Mouse (Mus musculus) hindbrain, postnatal 0 days (tissue): Measurements from ENCODE around the gene Cmip. TPM values are rescaled to one million over a fixed set of nuclear protein-coding genes. Genes with fewer than 3 reads are reported as not detected.

Source experiments
- ATAC-seq: fragments of 200-750 bp; cut with Nextera tagmentation; 2 replicates; pipeline ENCODE4 v1.8.0; 2017; ENCODE audit warnings: mild to moderate bottlenecking, moderate TSS enrichment, moderate library complexity
- DNase-seq: peaks from one replicate; pipeline ENCODE4 v3.0.0-alpha.2; 2015; ENCODE audit warnings: low spot score
- H3K27ac ChIP-seq: fragments of 300-500 bp; sonication (generic); 2 replicates; pipeline ENCODE4 v1.5.1; 2014; ENCODE audit warnings: mild to moderate bottlenecking
- H3K27me3 ChIP-seq: fragments of 300-500 bp; sonication (generic); 2 replicates; pipeline ENCODE4 v1.6.1; 2014; ENCODE audit warnings: low read length, mixed read lengths; ENCODE audit not compliant: insufficient read depth
- H3K36me3 ChIP-seq: fragments of 300-500 bp; sonication (generic); 2 replicates; pipeline ENCODE4 v1.6.1; 2014; ENCODE audit warnings: low read length, mixed read lengths; ENCODE audit not compliant: insufficient read depth
- H3K4me1 ChIP-seq: fragments of 300-500 bp; sonication (generic); 2 replicates; pipeline ENCODE4 v1.6.1; 2014; ENCODE audit warnings: antibody characterized with exemption, low read length, mixed read lengths; ENCODE audit not compliant: insufficient read depth
- H3K4me2 ChIP-seq: fragments of 300-500 bp; sonication (generic); 2 replicates; pipeline ENCODE4 v1.6.1; 2014; ENCODE audit warnings: low read depth, mild to moderate bottlenecking, low read length, moderate library complexity, mixed read lengths
- H3K4me3 ChIP-seq: fragments of 300-500 bp; sonication (generic); 2 replicates; pipeline ENCODE4 v1.5.1; 2014; ENCODE audit warnings: low read length
- H3K9ac ChIP-seq: fragments of 300-500 bp; sonication (generic); replicated peaks from 2 replicates; pipeline ENCODE4 v1.6.1; 2014; ENCODE audit warnings: mild to moderate bottlenecking, low read length, moderate library complexity, mixed read lengths
- H3K9me3 ChIP-seq: fragments of 300-500 bp; sonication (generic); 2 replicates; pipeline ENCODE4 v1.6.1; 2016; ENCODE audit warnings: low read length, mixed read lengths
- CTCF ChIP-seq: IDR thresholded peaks from 2 replicates; pipeline ENCODE4 v1.5.1; 2016; ENCODE audit warnings: antibody characterized with exemption, control low read depth, low read depth
- WGBS: fragments of 180-500 bp; shearing (Covaris S2); extraction: QIAGEN DNeasy Blood & Tissue Kit; methylation state at CpG from one replicate; pipeline ENCODE4 v1.1.7; 2014; 5-methylcytosine and 5-hydroxymethylcytosine counted together
- polyA plus RNA-seq: library from polyadenylated mRNA; unstranded; fragments of >200 nt; fragmentation: Nextera tagmentation; extraction: Ambion mirVana; gene quantifications from 2 replicates; pipeline ENCODE4 v1.2.1, GENCODE M21; 2015
- total RNA-seq: library from RNA; depleted of rRNA; stranded (reverse); fragments of >200 nt; gene quantifications from 2 replicates; pipeline ENCODE4 v1.2.3, GENCODE M21; 2014

Gene Cmip
- total and polyA plus RNA-seq, 2 experiments from 2014 or later = 163 to 230 TPM

- Histone ChIP-seq H3K36me3 (peaks cover 48% of the 10 kb centered on the region), H3K27ac (no peak overlapping the region), H3K4me1 (no peaks in the 10 kb centered on the region), H3K9me3 (no peaks in the 10 kb centered on the region), H3K9ac (no peak overlapping the region), H3K27me3 (no peaks in the 10 kb centered on the region), H3K4me2 (no peak overlapping the region), H3K4me3 (no peak overlapping the region)
- ATAC-seq = no peak
- no peak for TF ChIP-seq CTCF
- 72% methylated on average over 8 of the region's 8 CpGs for WGBS
- DNase-seq = no peak
These were observed 175.2 kb downstream of the Cmip start for GRCm38 (mm10) chr8:117432111-117432510.

GRCm38 (mm10) chr8:117433968-117434367, 177.1 kb downstream of the Cmip start:
- H3K4me2 ChIP-seq = no peak overlapping the region
- ATAC-seq (no peak), DNase-seq (no peak)
- TF ChIP-seq CTCF = no peak
- 83% methylated on average over 10 of the region's 10 CpGs for WGBS
- no peak overlapping the region for H3K4me3 ChIP-seq
- no peaks in the 10 kb centered on the region for H3K9me3 ChIP-seq
- peaks cover 38% of the 10 kb centered on the region for H3K36me3 ChIP-seq
- H3K4me1 ChIP-seq = no peaks in the 10 kb centered on the region
- H3K27me3 ChIP-seq = no peaks in the 10 kb centered on the region
- no peak overlapping the region for H3K9ac ChIP-seq
- H3K27ac ChIP-seq = no peak overlapping the region; the same call in 1 of the 2 replicates

GRCm38 (mm10) chr8:117436786-117437185, 179.9 kb downstream of the Cmip start:
- Histone ChIP-seq H3K36me3 (peaks cover 28% of the 10 kb centered on the region), H3K4me2 (no peak overlapping the region), H3K9me3 (no peaks in the 10 kb centered on the region), H3K4me3 (no peak overlapping the region), H3K4me1 (no peaks in the 10 kb centered on the region), H3K9ac (no peak overlapping the region), H3K27ac (no peak overlapping the region), H3K27me3 (no peaks in the 10 kb centered on the region)
- WGBS = 96% methylated on average over 15 of the region's 15 CpGs
- no peak for TF ChIP-seq CTCF
- DNase-seq (no peak), ATAC-seq (no peak)

GRCm38 (mm10) chr8:117437616-117438015, 180.8 kb downstream of the Cmip start:
- H3K4me2 ChIP-seq = no peak overlapping the region
- no peak overlapping the region for H3K4me3 ChIP-seq
- no peak for TF ChIP-seq CTCF
- DNase-seq = no peak
- ATAC-seq = no peak
- H3K27me3 ChIP-seq = no peaks in the 10 kb centered on the region
- H3K4me1 ChIP-seq = no peaks in the 10 kb centered on the region
- no peak overlapping the region for H3K9ac ChIP-seq
- no peaks in the 10 kb centered on the region for H3K9me3 ChIP-seq
- no peak overlapping the region for H3K27ac ChIP-seq
- 72% methylated on average over 5 of the region's 5 CpGs for WGBS
- peaks cover 28% of the 10 kb centered on the region for H3K36me3 ChIP-seq

- Histone ChIP-seq H3K9me3 (no peaks in the 10 kb centered on the region), H3K4me1 (no peaks in the 10 kb centered on the region), H3K4me3 (no peak overlapping the region), H3K36me3 (peaks cover 18% of the 10 kb centered on the region; the same call in 1 of the 2 replicates), H3K27me3 (no peaks in the 10 kb centered on the region), H3K27ac (no peak overlapping the region), H3K4me2 (no peak overlapping the region), H3K9ac (no peak overlapping the region)
- 80% methylated on average over 14 of the region's 14 CpGs for WGBS
- ATAC-seq = no peak
- TF ChIP-seq CTCF = no peak
- DNase-seq = no peak
These were observed 183.5 kb downstream of the Cmip start for GRCm38 (mm10) chr8:117440317-117440716.

- DNase-seq (no peak), ATAC-seq (no peak)
- TF ChIP-seq CTCF = no peak
- Histone ChIP-seq H3K9me3 (no peaks in the 10 kb centered on the region), H3K4me2 (no peak overlapping the region), H3K27me3 (no peaks in the 10 kb centered on the region), H3K9ac (no peak overlapping the region), H3K27ac (no peak overlapping the region), H3K4me1 (no peaks in the 10 kb centered on the region), H3K4me3 (no peak overlapping the region), H3K36me3 (peaks cover 17% of the 10 kb centered on the region; the same call in 1 of the 2 replicates)
- WGBS = 96% methylated on average over 6 of the region's 6 CpGs
These were observed 183.9 kb downstream of the Cmip start for GRCm38 (mm10) chr8:117440759-117441158.

- Histone ChIP-seq H3K4me3 (no peak overlapping the region), H3K9me3 (no peaks in the 10 kb centered on the region), H3K27ac (no peak overlapping the region), H3K4me2 (no peak overlapping the region), H3K36me3 (peaks cover 17% of the 10 kb centered on the region; the same call in 1 of the 2 replicates), H3K27me3 (no peaks in the 10 kb centered on the region), H3K9ac (no peak overlapping the region), H3K4me1 (no peaks in the 10 kb centered on the region)
- TF ChIP-seq CTCF = no peak
- peak; percentile 37; the same call in 1 of the 2 replicates for ATAC-seq
- DNase-seq = no peak
- 69% methylated on average over 5 of the region's 5 CpGs for WGBS
These were observed 188.6 kb downstream of the Cmip start for GRCm38 (mm10) chr8:117445507-117445906.
